Mouse (Mus musculus) neural tube, embryonic 14.5 days (tissue): Measurements from ENCODE around the gene Pex19. TPM values are rescaled to one million over a fixed set of nuclear protein-coding genes. Genes with fewer than 3 reads are reported as not detected.

Source experiments
- ATAC-seq: fragments of 200-750 bp; cut with Nextera tagmentation; 2 replicates; pipeline ENCODE4 v1.8.0; 2017; ENCODE audit warnings: low read depth, mild to moderate bottlenecking, moderate TSS enrichment, moderate library complexity
- H3K27ac ChIP-seq: fragments of 300-500 bp; sonication (generic); 2 replicates; pipeline ENCODE4 v1.5.1; 2014; ENCODE audit warnings: low read depth, mild to moderate bottlenecking, control low read depth, low read length, moderate library complexity, mixed read lengths
- H3K27me3 ChIP-seq: fragments of 300-500 bp; sonication (generic); 2 replicates; pipeline ENCODE4 v1.6.1; 2014; ENCODE audit warnings: low read length; ENCODE audit not compliant: control insufficient read depth, insufficient read depth
- H3K36me3 ChIP-seq: fragments of 300-500 bp; sonication (generic); 2 replicates; pipeline ENCODE4 v1.6.1; 2014; ENCODE audit warnings: low read length, mixed read lengths; ENCODE audit not compliant: control insufficient read depth, insufficient read depth
- H3K4me1 ChIP-seq: fragments of 300-500 bp; sonication (generic); 2 replicates; pipeline ENCODE4 v1.6.1; 2014; ENCODE audit warnings: low read length; ENCODE audit not compliant: control insufficient read depth, insufficient read depth
- H3K4me2 ChIP-seq: fragments of 300-500 bp; sonication (generic); 2 replicates; pipeline ENCODE4 v1.6.1; 2014; ENCODE audit warnings: mild to moderate bottlenecking, low read depth, low read length, control low read depth
- H3K4me3 ChIP-seq: fragments of 300-500 bp; sonication (generic); 2 replicates; pipeline ENCODE4 v1.5.1; 2014; ENCODE audit warnings: low read depth, low read length, control low read depth, mixed read lengths
- H3K9ac ChIP-seq: fragments of 300-500 bp; sonication (generic); replicated peaks from 2 replicates; pipeline ENCODE4 v1.6.1; 2014; ENCODE audit warnings: low read depth, mild to moderate bottlenecking, control low read depth, low read length, mixed read lengths
- H3K9me3 ChIP-seq: fragments of 300-500 bp; sonication (generic); 2 replicates; pipeline ENCODE4 v1.6.1; 2016; ENCODE audit warnings: low read length; ENCODE audit not compliant: control insufficient read depth
- WGBS: fragments of 180-500 bp; shearing (Covaris S2); extraction: QIAGEN DNeasy Blood & Tissue Kit; methylation state at CpG from one replicate; pipeline ENCODE4 v1.1.7; 2014; 5-methylcytosine and 5-hydroxymethylcytosine counted together
- polyA plus RNA-seq: library from polyadenylated mRNA; unstranded; fragments of >200 nt; fragmentation: Nextera tagmentation; extraction: Ambion mirVana; gene quantifications from 2 replicates; pipeline ENCODE4 v1.2.1, GENCODE M21; 2014

Gene Pex19
- polyA plus RNA-seq, 1 experiment from 2014 or later: 156 TPM

DNA sequence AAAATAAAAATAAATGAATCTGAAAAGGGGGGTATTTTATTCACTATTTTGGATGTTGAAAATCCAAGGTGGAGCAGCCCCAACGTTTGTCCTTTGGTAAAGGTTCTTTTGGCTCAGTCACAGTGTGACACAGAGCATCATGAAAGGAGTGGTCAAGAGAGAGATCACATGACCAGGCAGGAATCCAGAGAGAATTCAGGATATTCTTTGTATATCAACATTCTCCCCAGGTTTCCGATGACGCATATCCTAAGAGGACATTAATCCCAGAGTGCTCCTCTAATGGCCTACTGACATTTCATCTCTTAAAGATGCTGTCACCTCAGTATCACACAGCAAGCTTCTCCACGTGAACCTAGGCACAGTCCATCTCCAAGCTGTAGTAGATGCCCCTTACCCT is 22.9 kb upstream of the Pex19 start:
- H3K36me3 ChIP-seq: peaks cover 74% of the 10 kb centered on the region
- H3K27ac ChIP-seq: no peak overlapping the region
- WGBS: 92% methylated on average over 4 of the region's 4 CpGs
- H3K4me2 ChIP-seq: no peak overlapping the region
- H3K4me1 ChIP-seq: no peaks in the 10 kb centered on the region
- H3K4me3 ChIP-seq: no peak overlapping the region
- no peaks in the 10 kb centered on the region for H3K27me3 ChIP-seq
- H3K9ac ChIP-seq: no peak overlapping the region
- ATAC-seq: no peak
- no peaks in the 10 kb centered on the region for H3K9me3 ChIP-seq

DNA sequence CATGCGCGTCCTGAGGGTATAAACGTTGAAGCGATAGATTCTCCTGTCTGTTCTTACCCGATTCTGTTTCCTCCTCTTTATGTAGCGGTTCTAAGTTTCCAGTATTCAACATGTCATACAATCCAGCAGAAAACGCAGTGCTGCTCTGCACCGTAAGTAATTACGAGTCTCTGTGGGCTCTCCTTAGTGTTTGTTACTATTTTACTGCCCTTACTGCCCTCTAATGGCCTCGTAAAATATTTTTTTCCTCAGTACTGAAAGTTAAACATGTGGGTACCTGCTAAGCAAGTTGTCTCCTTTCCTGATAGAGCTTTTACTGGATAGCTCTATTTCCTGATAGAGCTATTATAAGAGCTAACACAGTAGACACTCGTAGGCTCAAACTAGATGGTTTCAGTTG is 21.5 kb upstream of the Pex19 start:
- Histone ChIP-seq H3K36me3 (peaks cover 81% of the 10 kb centered on the region), H3K4me1 (no peaks in the 10 kb centered on the region), H3K9ac (no peak overlapping the region), H3K27me3 (no peaks in the 10 kb centered on the region), H3K9me3 (no peaks in the 10 kb centered on the region), H3K4me2 (no peak overlapping the region), H3K4me3 (no peak overlapping the region), H3K27ac (no peak overlapping the region)
- ATAC-seq: no peak
- 64% methylated on average over 11 of the region's 11 CpGs for WGBS

- Histone ChIP-seq H3K36me3 (peaks cover 81% of the 10 kb centered on the region), H3K4me2 (no peak overlapping the region), H3K4me1 (no peaks in the 10 kb centered on the region), H3K9me3 (no peaks in the 10 kb centered on the region), H3K27ac (no peak overlapping the region), H3K9ac (no peak overlapping the region), H3K27me3 (no peaks in the 10 kb centered on the region), H3K4me3 (no peak overlapping the region)
- WGBS: 66% methylated on average over 10 of the region's 10 CpGs
- peak; percentile 81 for ATAC-seq
Measured at GRCm38 (mm10) chr1:172107777-172108477, 18.6 kb upstream of the Pex19 start.

DNA sequence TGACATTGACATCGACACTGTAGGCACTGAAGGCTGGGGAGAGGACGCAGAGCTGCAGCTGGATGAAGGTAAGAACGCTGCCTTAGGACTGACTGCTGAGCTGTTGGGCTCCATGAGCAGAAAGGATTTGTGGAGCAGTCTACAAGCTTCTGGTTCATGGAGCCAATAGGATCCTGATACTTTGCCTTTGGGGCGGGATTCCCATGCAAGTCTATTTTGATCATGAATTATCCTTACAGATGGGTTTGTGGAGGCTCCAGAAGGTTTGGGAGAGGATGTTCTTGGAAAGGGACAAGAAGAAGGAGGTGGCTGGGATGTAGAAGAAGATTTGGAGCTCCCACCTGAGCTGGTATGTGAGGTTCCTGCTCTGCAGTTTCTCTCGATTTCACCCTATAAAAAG is 9.6 kb upstream of the Pex19 start:
- Histone ChIP-seq H3K9me3 (no peaks in the 10 kb centered on the region), H3K27me3 (no peaks in the 10 kb centered on the region), H3K4me1 (no peaks in the 10 kb centered on the region), H3K4me2 (no peak overlapping the region), H3K27ac (no peak overlapping the region), H3K9ac (no peak overlapping the region), H3K36me3 (peaks cover 92% of the 10 kb centered on the region), H3K4me3 (no peak overlapping the region)
- no peak for ATAC-seq
- WGBS: 90% methylated on average over 5 of the region's 5 CpGs

GRCm38 (mm10) chr1:172119100-172119499 is 7.5 kb upstream of the Pex19 start:
- H3K9me3 ChIP-seq: no peaks in the 10 kb centered on the region
- ATAC-seq: no peak
- peaks cover 88% of the 10 kb centered on the region for H3K36me3 ChIP-seq
- H3K27me3 ChIP-seq: no peaks in the 10 kb centered on the region
- H3K27ac ChIP-seq: no peak overlapping the region
- H3K9ac ChIP-seq: no peak overlapping the region
- H3K4me2 ChIP-seq: no peak overlapping the region
- no peaks in the 10 kb centered on the region for H3K4me1 ChIP-seq
- no peak overlapping the region for H3K4me3 ChIP-seq
- WGBS: 84% methylated on average over 6 of the region's 6 CpGs

DNA sequence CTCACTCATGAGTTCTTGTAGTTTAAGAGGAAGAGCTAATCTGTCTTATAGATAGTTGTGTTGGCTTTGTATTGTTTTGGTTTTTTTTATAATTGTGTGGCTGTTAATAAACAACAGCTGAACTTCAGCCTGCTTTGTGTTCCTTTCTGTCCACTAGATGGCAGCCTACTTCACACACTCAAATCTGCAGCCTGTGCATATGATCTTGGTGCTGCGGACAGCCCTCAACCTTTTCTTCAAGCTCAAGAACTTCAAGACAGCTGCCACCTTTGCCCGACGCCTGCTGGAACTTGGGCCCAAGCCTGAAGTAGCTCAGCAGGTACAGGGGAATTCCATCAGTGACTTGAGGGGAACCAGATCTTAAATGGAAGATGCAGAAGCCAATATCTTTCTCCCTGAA is 6.8 kb upstream of the Pex19 start:
- H3K27ac ChIP-seq: no peak overlapping the region
- H3K4me1 ChIP-seq: no peaks in the 10 kb centered on the region
- H3K9me3 ChIP-seq: no peaks in the 10 kb centered on the region
- no peak overlapping the region for H3K4me2 ChIP-seq
- no peak for ATAC-seq
- WGBS: 49% methylated on average over 3 of the region's 3 CpGs
- no peak overlapping the region for H3K4me3 ChIP-seq
- H3K36me3 ChIP-seq: peaks cover 82% of the 10 kb centered on the region
- H3K9ac ChIP-seq: no peak overlapping the region
- no peaks in the 10 kb centered on the region for H3K27me3 ChIP-seq

DNA sequence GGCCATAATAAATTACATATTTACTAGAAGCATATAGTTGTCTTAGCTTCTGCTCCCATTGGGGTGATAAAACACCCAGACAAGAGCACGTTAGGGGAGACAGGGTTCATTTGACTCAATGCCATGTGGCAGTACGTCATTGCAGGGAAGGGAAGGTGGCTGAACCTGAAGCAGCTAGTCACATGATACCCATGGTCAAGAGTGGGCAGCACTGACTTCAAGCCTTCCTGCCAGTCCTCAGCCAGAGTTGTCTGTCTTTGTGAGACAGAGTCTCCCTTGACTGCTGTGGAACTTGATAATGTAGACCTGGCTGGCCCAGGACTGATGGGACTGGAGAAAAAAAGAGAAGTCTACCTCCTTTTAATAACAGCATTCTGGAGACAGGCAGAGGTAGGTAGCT is 3.9 kb upstream of the Pex19 start:
- peaks cover 6% of the 10 kb centered on the region for H3K4me1 ChIP-seq
- no peaks in the 10 kb centered on the region for H3K9me3 ChIP-seq
- no peak overlapping the region for H3K4me3 ChIP-seq
- H3K4me2 ChIP-seq: no peak overlapping the region
- H3K27me3 ChIP-seq: no peaks in the 10 kb centered on the region
- ATAC-seq: no peak
- H3K36me3 ChIP-seq: peaks cover 54% of the 10 kb centered on the region
- no peak overlapping the region for H3K9ac ChIP-seq
- WGBS: 76% methylated on average over 2 of the region's 2 CpGs
- no peak overlapping the region for H3K27ac ChIP-seq

GRCm38 (mm10) chr1:172124572-172124971 is 2.0 kb upstream of the Pex19 start:
- 90% methylated on average over 6 of the region's 6 CpGs for WGBS
- ATAC-seq: no peak
- Histone ChIP-seq H3K4me3 (no peak overlapping the region), H3K36me3 (peaks cover 36% of the 10 kb centered on the region), H3K4me1 (peaks cover 8% of the 10 kb centered on the region), H3K9ac (no peak overlapping the region), H3K4me2 (no peak overlapping the region), H3K27me3 (no peaks in the 10 kb centered on the region), H3K27ac (no peak overlapping the region), H3K9me3 (no peaks in the 10 kb centered on the region)

GRCm38 (mm10) chr1:172127487-172127886 is 932 bp downstream of the Pex19 start:
- ATAC-seq: no peak
- peak overlapping the region; percentile 82 for H3K4me3 ChIP-seq
- 57% methylated on average over 5 of the region's 5 CpGs for WGBS
- H3K4me1 ChIP-seq: peaks cover 8% of the 10 kb centered on the region
- no peaks in the 10 kb centered on the region for H3K9me3 ChIP-seq
- H3K27ac ChIP-seq: no peak overlapping the region
- H3K27me3 ChIP-seq: no peaks in the 10 kb centered on the region
- peaks cover 22% of the 10 kb centered on the region for H3K36me3 ChIP-seq
- H3K9ac ChIP-seq: peak overlapping the region; percentile 69
- peak overlapping the region; percentile 78 for H3K4me2 ChIP-seq
